Mouse (Mus musculus) brain, embryonic 18.5 days (tissue): ENCODE measurements around the gene Gm3020.
"Not testable (repeated sequence)": the region's sequence is repeated elsewhere in the genome, so short reads cannot be mapped to it uniquely, and the experiment has no call there.

Source experiments
- DNase-seq: peaks from one replicate; pipeline ENCODE4 v3.0.0-alpha.2; 2012; ENCODE audit warnings: low read depth, low spot score

The Gm3020 gene

GRCm38 (mm10) chr14:3651730-3652129 lies at the start of gene Gm3020:
Gm3020 (plus strand) TSS chr14:3652030.
- DNase-seq, result not testable (repeated sequence)

GRCm38 (mm10) chr14:3634212-3634611 lies 17.6 kb upstream of the Gm3020 start, which contains the start of gene Gm3012:
Gm3012 (plus strand) TSS chr14:3634512.
- DNase-seq, result not testable (repeated sequence)

- not testable (repeated sequence) for DNase-seq
Measured at GRCm38 (mm10) chr14:3688483-3688882, 36.7 kb downstream of the Gm3020 start, which contains the start of gene Gm3043. Gm3043 (plus strand) TSS chr14:3688783.
